Mouse (Mus musculus) hindbrain, embryonic 15.5 days (tissue): Measurements from ENCODE around the gene Slc22a6. TPM values are rescaled to one million over a fixed set of nuclear protein-coding genes. Genes with fewer than 3 reads are reported as not detected.

Experiments used
- ATAC-seq: fragments of 200-750 bp; cut with Nextera tagmentation; 2 replicates; pipeline ENCODE4 v1.8.0; 2017; ENCODE audit warnings: low read depth, moderate number of reproducible peaks, moderate TSS enrichment; ENCODE audit not compliant: low FRiP score
- H3K27ac ChIP-seq: fragments of 300-500 bp; sonication (generic); replicated peaks from 2 replicates; pipeline ENCODE4 v1.5.1; 2015; ENCODE audit warnings: mild to moderate bottlenecking, inconsistent platforms
- H3K27me3 ChIP-seq: fragments of 300-500 bp; sonication (generic); 2 replicates; pipeline ENCODE4 v1.6.1; 2015; ENCODE audit warnings: control low read depth, inconsistent platforms
- H3K36me3 ChIP-seq: fragments of 300-500 bp; sonication (generic); 2 replicates; pipeline ENCODE4 v1.6.1; 2015; ENCODE audit warnings: control low read depth, inconsistent platforms
- H3K4me1 ChIP-seq: fragments of 300-500 bp; sonication (generic); replicated peaks from 2 replicates; pipeline ENCODE4 v1.6.1; 2015; ENCODE audit warnings: control low read depth, inconsistent platforms
- H3K4me2 ChIP-seq: fragments of 300-500 bp; sonication (generic); 2 replicates; pipeline ENCODE4 v1.6.1; 2015; ENCODE audit warnings: moderate library complexity, mild to moderate bottlenecking, inconsistent platforms
- H3K4me3 ChIP-seq: fragments of 300-500 bp; sonication (generic); 2 replicates; pipeline ENCODE4 v1.5.1; 2015; ENCODE audit warnings: mild to moderate bottlenecking, inconsistent platforms
- H3K9ac ChIP-seq: fragments of 300-500 bp; sonication (generic); 2 replicates; pipeline ENCODE4 v1.6.1; 2015; ENCODE audit warnings: inconsistent platforms
- H3K9me3 ChIP-seq: fragments of 300-500 bp; sonication (generic); 2 replicates; pipeline ENCODE4 v1.6.1; 2016; ENCODE audit warnings: control low read depth, inconsistent platforms
- WGBS: fragments of 180-500 bp; shearing (Covaris S2); methylation state at CpG from one replicate; pipeline ENCODE4 v1.1.7; 2015; 5-methylcytosine and 5-hydroxymethylcytosine counted together
- polyA plus RNA-seq: library from polyadenylated mRNA; unstranded; fragments of >200 nt; fragmentation: Nextera tagmentation; extraction: Ambion mirVana; gene quantifications from 2 replicates; pipeline ENCODE4 v1.2.1, GENCODE M21; 2015

Gene Slc22a6
- polyA plus RNA-seq, 1 experiment from 2014 or later: 9.6 TPM

- no peaks in the 10 kb centered on the region for H3K4me1 ChIP-seq
- H3K27ac ChIP-seq: peak within 1 kb of the TSS; percentile 22
- H3K9me3 ChIP-seq: no peaks in the 10 kb centered on the region
- no peak within 1 kb of the TSS for H3K4me3 ChIP-seq
- no peaks in the 10 kb centered on the region for H3K27me3 ChIP-seq
- ATAC-seq: no peak
- H3K9ac ChIP-seq: no peak within 1 kb of the TSS
- H3K4me2 ChIP-seq: peak within 1 kb of the TSS; percentile 15; the same call in 1 of the 2 replicates
- H3K36me3 ChIP-seq: no peaks in the 10 kb centered on the region
- 67% methylated on average over 8 of the region's 8 CpGs for WGBS
These were observed 26.9 kb upstream of the Slc22a6 start, which contains the start of gene Slc22a8 for GRCm38 (mm10) chr19:8590954-8591353. Gene Slc22a8 (plus strand): TSS chr19:8591254.

- Histone ChIP-seq H3K4me2 (no peak overlapping the region; the same call in 1 of the 2 replicates), H3K9me3 (no peaks in the 10 kb centered on the region), H3K27me3 (no peaks in the 10 kb centered on the region), H3K36me3 (no peaks in the 10 kb centered on the region), H3K4me3 (no peak overlapping the region), H3K9ac (no peak overlapping the region), H3K4me1 (no peaks in the 10 kb centered on the region), H3K27ac (no peak overlapping the region)
- 72% methylated on average over 2 of the region's 2 CpGs for WGBS
- ATAC-seq: no peak
These were observed 25.7 kb upstream of the Slc22a6 start for GRCm38 (mm10) chr19:8592155-8592554.

GRCm38 (mm10) chr19:8592873-8593408 is 24.9 kb upstream of the Slc22a6 start:
- Histone ChIP-seq H3K9ac (no peak overlapping the region), H3K27ac (no peak overlapping the region), H3K4me3 (no peak overlapping the region), H3K36me3 (no peaks in the 10 kb centered on the region), H3K4me2 (no peak overlapping the region), H3K4me1 (no peaks in the 10 kb centered on the region), H3K27me3 (no peaks in the 10 kb centered on the region), H3K9me3 (no peaks in the 10 kb centered on the region)
- ATAC-seq: no peak
- WGBS: 71% methylated on average over 6 of the region's 6 CpGs

GRCm38 (mm10) chr19:8593833-8594232 is 24.0 kb upstream of the Slc22a6 start:
- Histone ChIP-seq H3K9me3 (no peaks in the 10 kb centered on the region), H3K4me2 (no peak overlapping the region), H3K27ac (no peak overlapping the region), H3K4me1 (no peaks in the 10 kb centered on the region), H3K27me3 (no peaks in the 10 kb centered on the region), H3K9ac (no peak overlapping the region), H3K36me3 (no peaks in the 10 kb centered on the region), H3K4me3 (no peak overlapping the region)
- 85% methylated on average over 11 of the region's 11 CpGs for WGBS
- ATAC-seq: no peak

GRCm38 (mm10) chr19:8594518-8594917 is 23.3 kb upstream of the Slc22a6 start:
- Histone ChIP-seq H3K27ac (no peak overlapping the region), H3K4me3 (no peak overlapping the region), H3K4me1 (no peaks in the 10 kb centered on the region), H3K4me2 (no peak overlapping the region), H3K9me3 (no peaks in the 10 kb centered on the region), H3K27me3 (no peaks in the 10 kb centered on the region), H3K9ac (no peak overlapping the region), H3K36me3 (no peaks in the 10 kb centered on the region)
- ATAC-seq: no peak
- 5% methylated on average over 1 of the region's 1 CpGs for WGBS

- Histone ChIP-seq H3K9me3 (no peaks in the 10 kb centered on the region), H3K4me2 (no peak overlapping the region)
These were observed 20.6 kb upstream of the Slc22a6 start for GRCm38 (mm10) chr19:8597269-8597668.

GRCm38 (mm10) chr19:8599229-8599628 is 18.6 kb upstream of the Slc22a6 start:
- 80% methylated on average over 2 of the region's 2 CpGs for WGBS
- no peaks in the 10 kb centered on the region for H3K27me3 ChIP-seq

More at GRCm38 (mm10) chr19:8597269-8597668, 20.6 kb upstream of the Slc22a6 start:
- Histone ChIP-seq H3K27me3 (no peaks in the 10 kb centered on the region), H3K4me1 (no peaks in the 10 kb centered on the region), H3K9ac (no peak overlapping the region), H3K4me3 (no peak overlapping the region), H3K27ac (no peak overlapping the region), H3K36me3 (no peaks in the 10 kb centered on the region)
- WGBS: 61% methylated on average over 4 of the region's 4 CpGs
- no peak for ATAC-seq

GRCm38 (mm10) chr19:8601922-8602321 is 15.9 kb upstream of the Slc22a6 start:
- H3K27me3 ChIP-seq: no peaks in the 10 kb centered on the region
- no peak for ATAC-seq
- no peaks in the 10 kb centered on the region for H3K4me1 ChIP-seq
- no peak overlapping the region for H3K9ac ChIP-seq
- H3K27ac ChIP-seq: no peak overlapping the region
- H3K4me2 ChIP-seq: no peak overlapping the region
- H3K4me3 ChIP-seq: no peak overlapping the region
- no peaks in the 10 kb centered on the region for H3K9me3 ChIP-seq
- H3K36me3 ChIP-seq: no peaks in the 10 kb centered on the region

More at GRCm38 (mm10) chr19:8599229-8599628, 18.6 kb upstream of the Slc22a6 start:
- H3K9ac ChIP-seq: no peak overlapping the region
- no peak overlapping the region for H3K4me2 ChIP-seq
- no peaks in the 10 kb centered on the region for H3K9me3 ChIP-seq
- no peak for ATAC-seq
- H3K27ac ChIP-seq: no peak overlapping the region
- H3K4me3 ChIP-seq: no peak overlapping the region
- H3K4me1 ChIP-seq: no peaks in the 10 kb centered on the region
- no peaks in the 10 kb centered on the region for H3K36me3 ChIP-seq

- WGBS: 69% methylated on average over 3 of the region's 3 CpGs
- Histone ChIP-seq H3K4me1 (no peaks in the 10 kb centered on the region), H3K36me3 (no peaks in the 10 kb centered on the region), H3K9me3 (no peaks in the 10 kb centered on the region), H3K9ac (no peak overlapping the region), H3K27me3 (no peaks in the 10 kb centered on the region), H3K4me2 (no peak overlapping the region), H3K27ac (no peak overlapping the region), H3K4me3 (no peak overlapping the region)
- ATAC-seq: no peak
These were observed 14.9 kb upstream of the Slc22a6 start for GRCm38 (mm10) chr19:8602914-8603313.

GRCm38 (mm10) chr19:8604536-8605240 is 13.2 kb upstream of the Slc22a6 start:
- Histone ChIP-seq H3K9me3 (no peaks in the 10 kb centered on the region), H3K4me1 (no peaks in the 10 kb centered on the region), H3K36me3 (no peaks in the 10 kb centered on the region), H3K4me2 (no peak overlapping the region), H3K4me3 (no peak overlapping the region), H3K27ac (no peak overlapping the region), H3K27me3 (no peaks in the 10 kb centered on the region), H3K9ac (no peak overlapping the region)
- ATAC-seq: no peak
- WGBS: 90% methylated on average over 8 of the region's 8 CpGs

GRCm38 (mm10) chr19:8605241-8605558 is 12.6 kb upstream of the Slc22a6 start:
- H3K27me3 ChIP-seq: no peaks in the 10 kb centered on the region
- H3K4me1 ChIP-seq: no peaks in the 10 kb centered on the region
- WGBS: 93% methylated on average over 3 of the region's 3 CpGs
- no peak for ATAC-seq
- no peaks in the 10 kb centered on the region for H3K36me3 ChIP-seq
- no peak overlapping the region for H3K4me3 ChIP-seq
- H3K4me2 ChIP-seq: no peak overlapping the region
- no peaks in the 10 kb centered on the region for H3K9me3 ChIP-seq
- no peak overlapping the region for H3K9ac ChIP-seq
- no peak overlapping the region for H3K27ac ChIP-seq

- Histone ChIP-seq H3K4me2 (no peak overlapping the region), H3K9ac (no peak overlapping the region), H3K9me3 (no peaks in the 10 kb centered on the region), H3K4me1 (no peaks in the 10 kb centered on the region), H3K27ac (no peak overlapping the region), H3K4me3 (no peak overlapping the region), H3K27me3 (no peaks in the 10 kb centered on the region), H3K36me3 (no peaks in the 10 kb centered on the region)
- ATAC-seq: no peak
- 83% methylated on average over 8 of the region's 8 CpGs for WGBS
These were observed 6.3 kb upstream of the Slc22a6 start for GRCm38 (mm10) chr19:8611358-8612123.
